Mouse (Mus musculus): Measurements from ENCODE around the gene Rgs10. TPM values are rescaled to one million over a fixed set of nuclear protein-coding genes. Genes with fewer than 3 reads are reported as not detected.

Gene Rgs10
- total RNA-seq, 2 experiments from 2014 or later: 10.8 to 13.4 TPM

DNA sequence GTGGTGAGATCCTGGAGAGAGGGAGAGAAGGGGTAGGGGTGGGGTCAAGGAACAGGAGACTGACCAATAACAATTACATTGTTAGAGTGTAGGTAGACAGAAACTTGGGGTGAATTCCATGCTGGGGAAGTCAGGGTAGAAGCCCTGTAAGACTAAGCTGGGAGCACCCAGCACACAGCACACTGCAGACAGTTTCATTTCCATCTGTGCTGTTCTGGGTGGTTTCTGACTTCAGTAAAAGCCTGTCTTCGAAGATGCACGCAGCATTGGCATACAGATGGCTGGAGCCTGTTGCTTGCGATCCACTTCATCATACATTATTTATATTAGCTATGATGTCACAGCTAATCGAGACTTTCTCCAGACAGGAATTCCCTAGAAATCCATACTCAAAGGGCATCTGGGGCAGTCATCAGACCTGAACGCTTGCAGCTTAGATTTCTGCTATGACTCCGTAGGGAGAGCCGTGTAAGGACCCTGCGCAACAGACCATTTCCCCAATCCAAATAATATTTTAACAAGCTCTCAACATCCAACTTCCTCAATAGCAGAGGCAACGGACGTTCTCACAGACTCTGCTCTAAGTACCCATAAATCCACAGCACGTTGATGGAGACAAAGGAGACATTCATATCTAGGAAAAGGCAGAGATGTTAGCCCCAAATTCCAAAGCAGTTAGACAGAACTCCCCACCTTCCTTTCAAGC is 7.7 kb downstream of the Rgs10 start:
- peak in 1 of 2 experiments; percentile 9 for DNase-seq

DNA sequence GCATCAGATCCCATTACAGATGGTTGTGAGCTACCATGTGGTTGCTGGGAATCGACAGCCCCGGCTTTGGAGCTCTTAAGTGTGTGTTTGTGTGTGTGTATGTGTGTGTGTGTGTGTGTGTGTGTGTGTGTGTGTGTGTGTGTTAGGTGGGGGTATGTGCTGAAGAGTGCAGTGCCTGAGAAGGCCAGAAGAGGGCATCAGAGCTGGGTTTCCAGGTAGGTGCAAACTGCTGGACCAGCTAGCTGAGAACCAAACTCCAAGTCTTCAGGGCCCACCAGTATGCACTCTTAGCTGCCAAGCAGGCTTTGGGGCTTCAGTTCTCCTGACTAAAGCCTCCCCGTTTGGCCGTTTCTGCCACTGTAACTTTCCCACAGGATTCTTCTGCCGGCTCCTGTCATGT is 10.3 kb downstream of the Rgs10 start:
- no peak for DNase-seq

DNA sequence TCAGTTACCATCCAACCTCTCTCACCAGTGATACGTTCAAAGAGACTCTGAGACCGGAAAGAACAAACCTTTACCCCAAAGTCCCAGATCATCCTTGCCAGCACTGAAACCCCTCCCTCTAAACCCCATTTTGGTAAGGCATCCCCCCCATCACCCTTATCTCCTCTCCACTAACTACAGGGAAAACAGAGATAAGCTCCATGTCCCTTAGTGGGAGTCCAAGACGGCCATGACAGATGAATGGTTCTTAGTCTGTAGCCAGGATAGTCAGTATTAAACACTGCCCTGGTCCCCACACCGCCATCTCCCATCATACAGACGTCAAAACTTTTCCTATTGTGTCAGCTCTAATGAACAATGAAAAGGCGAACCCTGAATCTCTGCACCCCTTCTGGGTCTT is 14.6 kb downstream of the Rgs10 start:
- no peak for DNase-seq

DNA sequence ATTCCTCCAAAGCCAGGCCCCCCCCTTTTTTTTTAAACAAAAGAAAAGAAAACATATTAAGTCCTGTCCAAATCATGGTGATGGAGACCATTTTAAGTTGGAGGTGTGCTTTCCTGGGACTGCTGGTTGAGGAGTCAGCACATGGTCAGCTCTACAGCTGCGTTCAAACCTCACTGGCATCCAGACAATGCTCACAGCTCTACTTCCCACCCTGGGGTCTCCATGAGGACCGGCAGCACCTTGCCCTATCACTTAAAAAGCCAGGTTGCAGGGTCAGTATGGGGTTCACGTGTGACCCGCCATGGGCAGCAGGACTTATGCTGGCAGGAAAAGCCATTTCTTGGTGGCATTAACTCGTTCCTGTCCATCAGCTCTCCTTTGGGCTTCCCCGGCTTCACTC is 15.0 kb downstream of the Rgs10 start:
- no peak for DNase-seq

DNA sequence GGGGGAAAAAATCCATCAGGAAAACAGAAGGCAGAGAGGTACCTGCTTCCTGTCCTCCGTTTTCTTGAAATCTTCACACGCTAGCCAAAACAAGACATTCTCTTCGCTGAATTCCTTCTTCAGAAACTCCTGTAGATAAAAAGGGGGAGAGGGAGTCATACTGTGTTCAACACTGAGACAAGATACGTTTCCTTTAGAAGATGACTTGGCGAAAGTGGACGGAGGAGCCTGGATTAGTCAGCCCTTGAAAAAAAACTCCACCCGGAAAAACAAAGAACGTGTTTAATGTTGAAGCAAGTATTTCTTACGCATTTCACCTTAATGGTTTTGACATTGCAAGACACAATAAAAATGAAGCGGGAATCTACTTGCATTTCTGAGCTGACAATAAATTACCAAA is 15.4 kb downstream of the Rgs10 start:
- DNase-seq: no peak

DNA sequence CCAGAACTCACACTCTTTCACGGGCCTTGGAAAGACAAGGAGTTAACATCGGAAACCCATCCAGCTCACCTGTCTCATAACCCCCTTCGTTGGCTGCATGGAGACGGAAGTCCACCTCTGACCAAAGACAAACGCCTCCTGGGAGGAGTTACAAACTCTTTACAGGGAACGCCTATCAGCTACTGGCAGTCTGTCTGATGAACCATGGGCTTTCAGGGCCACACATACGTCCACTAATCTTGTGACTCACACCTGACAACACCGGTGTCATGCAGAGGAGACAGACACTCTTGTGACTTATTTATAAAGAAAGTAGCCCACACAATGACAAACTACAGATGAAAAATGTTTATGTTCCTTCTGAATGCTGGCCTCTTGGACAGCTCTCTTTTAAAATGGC is 16.0 kb downstream of the Rgs10 start:
- DNase-seq: no peak

DNA sequence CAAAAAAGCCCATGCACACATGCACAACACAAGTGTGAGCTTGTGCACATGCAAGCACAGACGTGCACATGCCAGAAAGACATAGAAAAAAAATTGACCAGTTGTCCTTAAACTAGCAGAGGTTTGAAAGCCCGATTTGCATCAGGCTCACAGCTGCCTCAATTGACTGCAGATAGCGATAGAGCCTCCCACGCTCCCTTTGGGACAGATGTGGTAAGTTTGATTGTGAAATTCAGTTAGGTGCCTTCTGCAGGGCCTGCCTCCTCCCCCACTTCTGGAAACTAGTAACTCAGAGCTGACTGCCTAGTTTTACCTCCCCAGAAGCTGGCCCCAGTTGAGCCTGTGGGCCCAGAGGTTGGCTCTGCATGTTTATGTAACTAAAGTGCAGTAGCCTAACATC is 19.9 kb downstream of the Rgs10 start:
- peak; percentile 26 to 37 for DNase-seq

DNA sequence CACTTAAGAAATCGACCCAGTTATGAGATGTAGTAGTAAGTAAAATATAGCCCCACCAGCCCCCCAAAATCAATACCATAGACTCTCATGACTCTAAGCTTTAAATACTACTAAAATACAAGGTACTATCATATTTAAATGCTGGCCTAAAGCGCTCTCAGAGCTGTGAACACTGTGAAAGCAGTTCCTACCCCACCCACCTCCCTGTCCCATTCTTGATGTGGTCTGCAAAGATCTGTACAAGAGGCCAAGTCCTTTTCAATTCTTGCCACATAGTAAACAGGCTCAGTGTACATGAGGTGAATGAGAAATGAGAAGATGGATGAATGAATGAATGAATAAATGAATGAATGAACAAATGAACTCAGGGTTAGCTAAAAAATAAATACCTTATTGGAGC is 21.5 kb downstream of the Rgs10 start:
- DNase-seq: no peak

DNA sequence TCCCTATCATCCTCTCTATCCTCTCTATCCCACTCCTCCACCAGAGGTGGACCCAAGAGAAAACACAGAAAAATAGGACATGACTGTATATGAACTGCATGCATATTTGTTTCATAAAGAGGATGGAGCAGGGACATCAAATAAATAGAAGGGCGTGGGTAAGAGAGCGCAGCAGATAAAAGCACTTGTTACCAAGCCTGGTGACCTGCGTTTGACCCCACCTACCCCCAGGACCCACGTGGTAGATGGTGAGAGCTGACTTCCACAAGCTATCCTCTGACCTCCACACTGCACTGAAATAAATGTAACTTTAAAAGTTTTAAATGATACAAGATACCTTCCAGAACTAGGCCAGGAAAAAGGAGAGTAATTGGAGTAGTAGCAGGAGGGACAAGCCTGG is 24.8 kb downstream of the Rgs10 start:
- DNase-seq: no peak

DNA sequence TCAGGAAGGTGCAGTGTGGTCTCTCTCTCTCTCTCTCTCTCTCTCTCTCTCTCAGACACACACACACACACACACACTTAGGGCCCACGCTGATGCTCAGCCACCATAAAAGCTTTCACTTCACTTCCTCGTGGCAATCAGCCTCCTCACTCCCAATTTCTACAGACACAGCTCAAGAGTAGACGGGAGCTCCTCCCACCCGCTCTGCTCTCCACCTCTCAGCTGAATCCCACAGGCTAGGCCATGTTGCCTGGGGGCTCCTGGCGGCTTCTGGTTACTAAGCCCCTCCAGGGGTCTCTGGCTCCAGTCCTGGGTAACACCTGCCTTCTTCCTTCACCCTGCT is 25.6 kb downstream of the Rgs10 start:
- DNase-seq: peak in 1 of 2 experiments; percentile 31

DNA sequence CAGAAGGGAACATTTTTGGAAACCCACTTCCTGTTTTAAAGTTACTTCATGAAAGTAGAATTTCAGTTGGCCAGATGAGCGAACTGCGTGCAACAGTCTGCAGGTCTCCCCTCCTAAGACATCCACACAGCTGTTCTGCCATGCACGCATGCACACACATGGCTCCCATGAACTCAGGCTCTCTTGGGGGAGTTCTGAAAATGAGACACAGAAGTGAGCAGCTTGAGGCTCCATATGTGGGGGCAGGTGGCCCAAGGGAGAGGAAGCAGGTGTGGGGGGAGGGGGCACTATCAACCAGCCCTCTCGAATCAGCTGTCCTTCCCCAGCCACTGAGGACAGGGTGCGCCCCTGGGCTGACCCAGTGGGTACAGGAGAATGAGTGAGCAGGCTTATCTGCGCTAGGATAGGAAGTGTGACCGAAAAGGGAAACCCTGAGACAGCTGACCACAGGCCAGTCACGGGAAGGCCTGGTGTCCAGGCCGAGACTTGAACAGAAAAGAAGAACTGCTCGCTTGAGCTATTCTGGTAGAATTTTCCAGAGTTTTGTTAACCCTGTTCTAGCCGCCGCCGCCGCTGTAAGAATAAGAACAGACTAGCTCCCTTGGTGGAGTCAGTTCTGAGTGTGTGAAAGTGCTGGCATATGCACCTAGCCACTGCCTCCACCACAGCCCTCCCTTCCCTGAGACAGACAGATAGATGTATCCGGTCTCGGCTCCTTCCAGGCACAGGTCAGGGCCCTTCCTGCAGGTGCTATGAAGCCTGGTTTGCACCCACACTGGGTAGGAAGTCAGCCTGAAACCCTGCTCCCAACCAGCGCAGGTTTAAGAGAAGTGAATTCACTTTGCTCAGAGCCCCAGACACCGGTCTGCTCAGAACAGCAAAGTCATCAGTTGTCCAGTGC is 26.2 kb downstream of the Rgs10 start:
- DNase-seq: peak; percentile 44 to 74

DNA sequence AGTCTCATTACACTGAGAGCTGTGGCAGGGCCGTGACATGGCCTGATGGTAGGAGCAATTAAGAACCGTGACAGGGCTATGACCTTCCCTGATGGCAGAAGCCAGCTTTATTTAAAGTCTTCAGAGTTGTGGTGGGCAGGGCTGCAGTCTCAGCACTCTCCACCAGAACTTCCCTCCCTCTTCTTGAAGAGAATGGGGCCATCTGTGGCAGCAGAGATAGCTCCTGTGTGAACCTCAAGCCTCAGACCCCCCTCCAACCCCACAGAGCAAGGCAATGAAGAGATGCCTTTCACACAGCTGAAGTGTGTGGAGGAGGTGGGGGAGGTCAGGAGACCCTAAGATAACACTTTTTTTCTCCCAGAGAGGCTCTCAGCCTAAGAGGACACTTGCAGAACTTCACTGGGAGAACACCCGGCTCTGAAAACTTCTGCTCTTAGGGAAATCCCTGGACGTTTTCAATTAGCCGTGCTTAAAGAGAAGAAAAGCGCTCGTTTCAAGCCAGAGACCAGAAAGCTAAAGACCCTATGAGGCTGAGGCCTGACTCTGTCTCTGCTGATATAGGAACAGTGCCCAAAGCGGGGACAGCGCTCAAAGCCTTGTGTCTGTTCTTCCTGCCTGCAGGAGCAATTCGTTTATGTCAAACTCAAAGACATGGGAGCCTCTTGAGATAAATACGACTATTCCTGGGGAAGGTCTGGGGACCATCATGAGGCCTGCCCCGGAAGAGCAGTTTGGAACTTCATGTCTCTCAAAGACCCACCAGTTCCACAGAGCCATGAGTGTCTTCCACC is 27.1 kb downstream of the Rgs10 start:
- peak in 1 of 2 experiments; percentile 33 for DNase-seq

DNA sequence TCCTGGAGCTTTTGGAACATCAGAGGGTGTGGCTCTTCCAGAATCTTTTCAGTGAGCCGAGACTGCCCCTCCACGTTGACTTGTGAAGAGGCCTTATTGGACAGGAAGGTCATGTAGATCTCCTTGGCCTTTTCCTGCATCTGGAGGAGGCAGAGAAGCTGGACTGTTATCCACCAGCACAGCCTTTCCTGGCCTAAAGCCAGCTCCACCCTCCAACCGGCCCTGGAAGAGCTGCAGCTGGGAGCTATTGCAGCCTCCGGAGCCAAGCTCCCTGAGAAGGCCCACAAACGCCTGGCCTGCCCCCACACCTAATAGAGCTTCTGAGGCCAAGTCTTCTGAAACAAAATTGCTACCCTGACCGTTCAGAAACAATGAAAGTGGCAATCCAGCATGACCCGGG is 29.6 kb downstream of the Rgs10 start:
- DNase-seq: peak; percentile 83 to 89

DNA sequence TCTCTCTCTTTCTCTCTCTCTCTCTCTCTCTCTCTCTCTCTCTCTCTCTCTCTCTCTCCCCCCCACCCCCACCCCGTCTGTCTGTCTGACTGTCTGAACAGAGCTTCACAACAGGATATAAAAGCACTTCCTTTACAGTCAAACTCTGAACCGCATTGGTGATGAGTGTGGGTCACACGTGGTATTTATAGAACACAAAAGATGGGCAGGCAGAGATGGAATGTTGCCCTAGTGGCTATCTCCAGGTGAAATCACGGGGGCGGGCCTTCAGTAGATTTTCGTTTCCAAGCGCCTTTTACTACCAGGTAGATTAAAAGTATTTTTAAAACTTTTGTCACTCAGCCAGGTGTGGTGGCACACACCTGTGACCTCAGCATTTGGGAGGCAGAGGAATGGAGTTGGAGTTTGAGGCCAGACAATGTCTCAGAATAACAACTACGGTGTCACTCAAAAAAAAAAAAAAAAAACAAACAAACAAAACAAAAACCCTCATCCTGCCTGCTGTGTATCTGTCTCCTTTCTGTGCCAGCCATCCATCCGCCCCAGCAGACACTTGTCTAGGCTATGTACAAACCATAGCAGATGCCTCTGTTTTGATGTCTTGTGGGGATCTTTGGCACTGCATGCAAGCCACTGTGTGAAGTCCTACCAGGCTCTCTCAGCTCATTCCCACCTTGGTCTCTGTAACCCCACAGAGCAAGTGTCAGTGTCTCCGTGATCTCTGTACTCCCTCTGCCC is 34.7 kb downstream of the Rgs10 start:
- no peak for DNase-seq

DNA sequence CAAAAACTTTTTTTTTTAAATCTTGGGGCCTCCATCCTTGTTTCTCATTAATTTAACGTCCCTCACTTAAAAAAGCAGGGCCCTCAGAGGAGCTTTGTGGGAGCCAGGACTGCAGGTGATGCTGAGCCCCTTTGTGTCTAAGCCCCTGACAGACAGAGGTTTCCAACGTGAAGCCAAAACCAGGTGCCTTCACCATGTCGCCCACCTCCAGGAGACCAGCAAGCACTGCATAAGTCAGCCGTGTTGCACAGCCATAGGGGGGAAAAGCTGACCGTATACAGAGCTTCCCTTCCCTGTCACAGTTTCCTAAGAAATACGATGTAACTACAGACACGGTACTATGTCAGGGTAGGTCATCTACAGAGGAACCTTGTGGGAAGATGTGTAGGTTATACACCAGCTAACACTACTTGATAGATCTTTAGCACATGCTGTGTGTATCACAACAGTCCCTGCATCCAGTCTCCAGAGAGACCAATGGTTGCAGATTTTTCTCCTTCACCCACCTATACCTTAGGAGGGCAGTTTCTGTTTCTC is 35.3 kb downstream of the Rgs10 start:
- no peak for DNase-seq

DNA sequence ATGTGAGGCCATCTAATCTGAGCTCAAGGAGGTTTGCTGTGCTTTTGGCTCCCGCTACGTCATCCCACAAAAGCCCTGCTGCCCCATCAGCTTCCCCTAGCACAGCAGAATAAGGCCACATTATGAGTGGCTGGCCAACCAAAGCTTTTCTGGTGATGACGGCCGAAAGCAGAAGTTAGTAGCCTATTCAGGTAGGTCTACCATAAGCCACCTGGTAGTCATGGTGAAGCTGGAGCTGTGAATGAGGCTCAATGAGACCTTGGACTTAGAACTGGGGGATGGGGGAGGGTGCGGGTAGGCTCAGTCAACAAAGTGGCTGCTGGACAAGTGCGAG is 36.1 kb downstream of the Rgs10 start:
- no peak for DNase-seq

DNA sequence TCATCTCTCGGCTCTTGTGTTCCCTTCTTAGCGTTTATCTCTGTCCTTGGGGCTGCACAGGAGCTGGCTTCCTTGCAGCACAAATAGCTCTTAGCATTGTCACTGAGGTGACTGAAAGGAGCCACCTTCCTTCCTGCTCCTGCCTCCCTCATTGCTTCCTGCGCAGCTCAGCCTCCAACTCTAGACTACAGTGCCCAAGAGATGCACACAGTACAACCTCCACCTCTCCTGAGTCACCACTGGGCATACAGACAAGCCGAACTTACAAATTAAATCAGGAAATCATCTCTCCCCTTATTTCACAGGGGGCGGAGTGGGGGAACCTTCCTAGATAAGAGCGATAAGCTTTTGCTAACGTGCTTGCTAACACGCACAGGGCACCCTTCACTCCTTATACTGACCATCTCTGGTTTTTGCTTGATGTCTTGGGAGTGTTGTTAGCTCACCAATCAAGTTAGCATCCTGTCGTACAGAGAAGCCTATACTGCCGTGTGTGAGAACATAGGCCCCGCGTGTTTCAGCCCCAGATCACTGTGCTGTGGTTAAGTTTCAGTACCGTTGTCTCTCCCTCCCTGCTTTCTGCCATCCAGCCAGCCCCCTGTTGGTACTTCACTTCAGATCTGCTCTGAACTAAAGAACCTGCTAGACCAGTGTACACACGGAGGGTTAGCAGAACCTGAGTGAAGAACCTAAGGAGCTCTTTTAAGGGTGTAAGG is 36.6 kb downstream of the Rgs10 start:
- no peak for DNase-seq

DNA sequence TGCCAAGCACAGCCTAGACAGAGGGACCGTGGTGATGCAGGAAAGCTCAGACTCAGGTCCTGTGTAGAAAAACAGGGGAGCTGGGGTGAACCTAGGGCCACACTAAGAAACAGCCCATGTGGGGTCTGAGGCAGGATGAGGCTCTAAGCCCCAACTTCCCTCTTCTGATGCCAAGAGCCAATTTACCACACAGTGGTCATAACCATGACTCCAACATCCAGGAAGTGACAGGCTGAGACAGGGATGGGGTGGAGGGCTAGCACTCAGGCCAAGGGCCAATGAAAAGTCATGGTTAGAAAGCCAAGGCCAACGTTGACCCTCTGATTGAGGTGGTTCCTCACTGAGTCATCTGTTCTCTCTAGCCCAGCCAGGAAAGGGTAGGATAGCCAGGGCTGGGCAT is 37.6 kb downstream of the Rgs10 start:
- peak in 1 of 2 experiments; percentile 30 for DNase-seq

DNA sequence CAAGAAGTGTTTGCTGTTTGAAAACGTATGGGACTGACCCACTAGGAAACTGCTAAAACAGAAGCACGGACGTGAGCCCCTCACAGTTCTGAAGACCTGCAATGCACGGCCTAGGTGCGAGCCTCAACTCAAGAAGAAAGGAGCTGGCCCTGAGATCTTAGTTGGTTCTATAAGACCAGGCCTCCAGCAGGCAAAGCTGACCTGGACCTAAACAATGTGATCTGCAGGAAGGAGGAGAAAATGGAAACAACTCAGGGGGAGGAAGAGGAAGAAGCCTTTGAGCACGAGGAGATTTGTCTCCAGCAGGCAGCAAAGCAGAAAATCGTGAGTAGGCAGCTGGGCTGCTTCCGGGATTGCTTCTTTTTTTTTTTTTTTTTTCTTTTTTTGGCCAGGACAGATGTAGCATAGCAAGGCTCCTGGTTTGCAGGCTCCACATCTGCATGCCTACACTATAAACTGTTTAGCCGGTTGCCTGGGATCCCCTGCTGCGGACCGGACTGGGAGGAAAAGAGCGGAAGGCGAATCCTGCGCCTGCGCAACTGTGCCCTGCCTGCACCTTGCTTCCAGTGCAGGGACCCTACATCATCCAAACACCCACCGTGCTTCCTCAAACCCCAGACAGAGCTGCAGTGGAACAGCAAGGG is 39.3 kb downstream of the Rgs10 start:
- DNase-seq: peak; percentile 45 to 66

DNA sequence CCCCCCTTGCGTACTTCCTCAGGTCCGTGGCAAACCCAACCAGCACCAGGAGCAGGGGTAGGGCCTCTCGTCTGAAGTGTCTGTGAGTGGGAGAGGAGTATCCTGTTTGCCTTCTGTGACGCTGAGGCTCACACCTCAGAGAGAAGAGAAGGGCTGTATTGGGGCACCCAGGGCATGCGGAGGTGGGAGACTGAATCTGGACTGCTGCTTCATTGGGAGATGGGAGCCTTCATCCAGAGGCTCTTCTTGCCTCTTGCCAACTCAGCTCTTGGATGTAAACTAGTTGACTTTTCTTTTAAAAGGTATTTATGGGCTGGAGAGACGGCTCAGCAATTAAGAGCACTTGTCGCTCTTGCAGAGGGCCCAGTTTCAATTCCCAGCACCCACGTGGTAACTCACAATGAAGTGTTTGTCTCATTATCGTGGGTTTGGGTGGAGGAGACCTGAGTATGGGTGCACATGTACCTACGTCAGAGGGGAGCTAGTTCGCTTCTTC is 42.3 kb downstream of the Rgs10 start:
- DNase-seq: no peak

DNA sequence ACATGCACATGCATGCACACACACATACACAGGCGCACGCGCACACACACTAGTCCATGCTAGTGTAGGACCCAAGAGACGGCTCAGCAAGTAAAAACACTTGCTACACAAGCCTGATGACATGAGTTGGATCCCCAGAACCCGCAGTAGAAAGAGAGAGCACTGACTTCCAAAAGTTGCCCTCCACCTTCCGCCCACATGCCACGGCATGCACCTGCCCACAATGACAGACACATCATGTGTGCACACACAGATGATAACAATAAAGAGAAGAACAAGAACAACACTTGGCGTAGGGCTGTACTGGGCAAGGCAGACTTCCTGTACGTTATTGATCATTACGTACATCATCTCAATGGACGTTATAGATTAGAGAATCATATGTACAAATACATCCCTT is 44.4 kb downstream of the Rgs10 start:
- DNase-seq: no peak

Measured in heart, adult 18-20 months (tissue).